Mouse (Mus musculus) layer of hippocampus, postnatal 10 days (tissue): Measurements from ENCODE around the gene Tanc2. TPM values are rescaled to one million over a fixed set of nuclear protein-coding genes. Genes with fewer than 3 reads are reported as not detected.

Source experiments
- DNase-seq, 2 experiments: peaks; one replicate each; pipeline ENCODE4 v3.0.0; 2021; ENCODE audit warnings: low spot score in 2 of 2
- total RNA-seq, 2 experiments: library from RNA; stranded (reverse); gene quantifications; 2 replicates each; pipeline ENCODE4 v1.2.3; 2021

Tanc2 gene
- total RNA-seq, 2 experiments from 2014 or later: 197 to 221 TPM

- DNase-seq: no peak
Observed at GRCm38 (mm10) chr11:105828175-105828574, 238.4 kb downstream of the Tanc2 start.

GRCm38 (mm10) chr11:105835209-105835608 lies 245.4 kb downstream of the Tanc2 start:
- DNase-seq: no peak

- DNase-seq: no peak
Observed at GRCm38 (mm10) chr11:105836344-105836891, 246.6 kb downstream of the Tanc2 start.

GRCm38 (mm10) chr11:105837962-105838361 lies 248.2 kb downstream of the Tanc2 start:
- DNase-seq: no peak

- DNase-seq: no peak
Observed at GRCm38 (mm10) chr11:105845901-105846300, 256.1 kb downstream of the Tanc2 start.

GRCm38 (mm10) chr11:105855504-105855903 lies 265.7 kb downstream of the Tanc2 start:
- DNase-seq: peak in 1 of 2 experiments; percentile 21

- DNase-seq: no peak
Observed at GRCm38 (mm10) chr11:105858063-105858462, 268.3 kb downstream of the Tanc2 start.

- DNase-seq: no peak
Observed at GRCm38 (mm10) chr11:105885558-105885957, 295.8 kb downstream of the Tanc2 start.

GRCm38 (mm10) chr11:105887281-105887680 lies 297.5 kb downstream of the Tanc2 start:
- DNase-seq: no peak

- DNase-seq: no peak
Observed at GRCm38 (mm10) chr11:105899151-105899550, 309.4 kb downstream of the Tanc2 start.

GRCm38 (mm10) chr11:105901501-105901900 lies 311.7 kb downstream of the Tanc2 start:
- no peak for DNase-seq

GRCm38 (mm10) chr11:105902956-105903355 lies 313.2 kb downstream of the Tanc2 start:
- no peak for DNase-seq

- DNase-seq: no peak
Observed at GRCm38 (mm10) chr11:105905529-105906213, 315.9 kb downstream of the Tanc2 start.

GRCm38 (mm10) chr11:105907381-105907780 lies 317.6 kb downstream of the Tanc2 start:
- DNase-seq: no peak

GRCm38 (mm10) chr11:105908926-105909325 lies 319.1 kb downstream of the Tanc2 start:
- no peak for DNase-seq

- DNase-seq: no peak
Observed at GRCm38 (mm10) chr11:105909617-105910016, 319.8 kb downstream of the Tanc2 start.

GRCm38 (mm10) chr11:105911149-105911548 lies 321.4 kb downstream of the Tanc2 start:
- no peak for DNase-seq

GRCm38 (mm10) chr11:105911592-105912375 lies 322.0 kb downstream of the Tanc2 start:
- DNase-seq: peak; percentile 68 to 82

GRCm38 (mm10) chr11:105913580-105913979 lies 323.8 kb downstream of the Tanc2 start:
- DNase-seq: no peak

GRCm38 (mm10) chr11:105920098-105920785 lies 330.5 kb downstream of the Tanc2 start:
- DNase-seq: no peak

GRCm38 (mm10) chr11:105920836-105921235 lies 331.1 kb downstream of the Tanc2 start:
- DNase-seq: no peak

GRCm38 (mm10) chr11:105921275-105921674 lies 331.5 kb downstream of the Tanc2 start:
- no peak for DNase-seq
